Mouse (Mus musculus): ENCODE results near the gene Sparc. TPM values are rescaled to one million over a fixed set of nuclear protein-coding genes. Genes with fewer than 3 reads are reported as not detected.

Gene Sparc
- polyA plus RNA-seq, 1 experiment from 2014 or later: 814 TPM

DNA sequence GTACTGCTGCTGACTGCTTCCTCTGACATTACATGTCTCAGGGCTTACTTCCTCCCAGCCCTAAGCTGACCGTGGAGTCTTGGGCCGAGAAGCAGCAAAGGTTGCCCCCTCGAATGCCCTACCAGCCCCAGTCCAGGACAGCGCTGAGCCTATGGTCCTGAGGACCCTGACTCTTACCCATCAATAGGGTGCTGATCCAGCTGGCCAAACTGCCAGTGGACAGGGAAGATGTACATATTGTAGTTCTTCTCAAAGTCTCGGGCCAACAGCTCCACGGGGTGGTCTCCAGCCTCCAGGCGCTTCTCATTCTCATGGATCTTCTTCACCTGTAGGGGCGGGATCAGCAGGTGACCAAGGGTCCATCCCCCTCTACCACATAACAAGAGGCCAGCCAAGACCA is 24.6 kb downstream of the Sparc start:
- H3K4me3 ChIP-seq: no peak overlapping the region
- H3K36me3 ChIP-seq: peaks cover 81% of the 10 kb centered on the region
- no peaks in the 10 kb centered on the region for H3K9me3 ChIP-seq
- no peak overlapping the region for H3K4me2 ChIP-seq (replicated peaks)
- no peak overlapping the region for H3K9ac ChIP-seq
- no peak overlapping the region for H3K27ac ChIP-seq
- 93% methylated on average over 8 of the region's 8 CpGs for WGBS
- no peaks in the 10 kb centered on the region for H3K27me3 ChIP-seq
- no peak for ATAC-seq (ENCODE audit: insufficient number of reproducible peaks, insufficient read depth, low FRiP score, low TSS enrichment)
- no peaks in the 10 kb centered on the region for H3K4me1 ChIP-seq

DNA sequence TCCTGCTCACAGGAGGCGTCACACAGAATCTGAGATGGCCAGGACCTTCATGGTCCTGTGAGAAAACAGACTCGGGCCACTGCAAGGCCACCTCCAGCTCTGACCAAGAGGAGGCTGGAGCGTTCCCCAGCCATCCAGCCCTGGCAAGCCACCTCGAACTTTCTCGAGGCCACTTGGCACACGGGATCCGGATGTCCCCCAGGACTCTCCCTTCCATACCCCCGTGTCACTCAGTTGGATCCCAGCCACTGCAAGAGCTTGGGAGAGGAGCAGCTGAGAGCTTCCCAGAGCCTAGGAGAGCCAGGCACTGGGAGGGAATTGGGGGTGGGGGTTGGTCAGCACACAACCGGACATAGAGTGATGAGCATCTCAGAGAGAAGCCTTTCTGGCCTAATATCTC is 25.5 kb downstream of the Sparc start:
- Histone ChIP-seq H3K36me3 (peaks cover 72% of the 10 kb centered on the region), H3K4me1 (no peaks in the 10 kb centered on the region), H3K4me2 (replicated peaks) (no peak overlapping the region), H3K27ac (no peak overlapping the region), H3K9ac (no peak overlapping the region), H3K27me3 (no peaks in the 10 kb centered on the region), H3K4me3 (no peak overlapping the region), H3K9me3 (no peaks in the 10 kb centered on the region)
- WGBS: 86% methylated on average over 9 of the region's 9 CpGs
- no peak for ATAC-seq (ENCODE audit: insufficient number of reproducible peaks, insufficient read depth, low FRiP score, low TSS enrichment)

DNA sequence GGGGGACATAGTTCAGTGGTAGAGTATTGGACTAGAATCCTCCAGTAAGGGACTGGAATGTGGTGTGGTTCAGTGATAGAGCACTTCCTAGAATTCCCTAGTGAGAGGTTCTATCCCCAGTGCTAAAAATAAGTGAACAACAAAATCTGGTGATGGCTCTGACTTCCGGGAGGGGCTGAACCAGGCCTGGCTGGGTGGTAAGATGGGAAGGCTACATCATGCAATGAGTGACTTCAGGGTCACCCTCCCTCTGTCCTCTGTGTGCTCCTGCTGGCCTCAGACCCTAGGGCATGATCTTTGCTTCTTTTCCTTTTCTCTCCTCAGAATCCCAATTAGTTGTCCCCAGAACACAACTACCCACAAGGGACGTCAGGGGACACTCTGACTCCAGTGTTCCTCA is 25.9 kb downstream of the Sparc start:
- Histone ChIP-seq H3K9me3 (no peaks in the 10 kb centered on the region), H3K9ac (no peak overlapping the region), H3K36me3 (peaks cover 67% of the 10 kb centered on the region), H3K27ac (no peak overlapping the region), H3K4me1 (no peaks in the 10 kb centered on the region), H3K4me3 (no peak overlapping the region), H3K4me2 (replicated peaks) (no peak overlapping the region), H3K27me3 (no peaks in the 10 kb centered on the region)
- 82% methylated on average over 2 of the region's 2 CpGs for WGBS
- ATAC-seq (ENCODE audit: insufficient number of reproducible peaks, insufficient read depth, low FRiP score, low TSS enrichment): no peak; the same call in 1 of the 2 replicates

DNA sequence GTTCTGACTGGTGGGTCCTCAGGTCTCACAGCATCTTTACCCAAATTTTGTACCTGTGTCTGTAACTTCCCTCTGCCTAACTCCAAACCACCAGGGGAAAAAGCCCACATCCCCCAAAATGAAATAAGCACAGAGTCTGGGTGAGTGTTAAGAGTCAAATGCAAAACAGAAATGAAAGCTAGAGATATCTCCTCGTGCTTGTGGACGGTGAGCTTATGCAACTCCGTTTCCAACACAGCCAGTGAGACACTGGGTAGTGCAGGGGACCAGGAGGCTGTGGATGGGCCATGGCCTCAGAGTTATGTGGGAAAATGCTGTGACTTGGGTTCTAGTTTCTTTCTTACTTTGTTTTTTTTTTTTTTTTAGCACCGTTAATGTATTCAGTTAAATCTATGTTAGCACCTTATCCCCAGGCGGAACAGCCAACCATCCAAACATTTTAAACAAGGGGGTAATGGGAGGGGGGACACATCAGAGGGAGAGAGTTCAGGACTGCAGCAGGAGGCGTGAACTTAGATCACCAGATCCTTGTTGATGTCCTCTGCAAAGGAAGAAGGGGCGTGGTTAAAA is 27.8 kb downstream of the Sparc start:
- H3K9me3 ChIP-seq: no peaks in the 10 kb centered on the region

DNA sequence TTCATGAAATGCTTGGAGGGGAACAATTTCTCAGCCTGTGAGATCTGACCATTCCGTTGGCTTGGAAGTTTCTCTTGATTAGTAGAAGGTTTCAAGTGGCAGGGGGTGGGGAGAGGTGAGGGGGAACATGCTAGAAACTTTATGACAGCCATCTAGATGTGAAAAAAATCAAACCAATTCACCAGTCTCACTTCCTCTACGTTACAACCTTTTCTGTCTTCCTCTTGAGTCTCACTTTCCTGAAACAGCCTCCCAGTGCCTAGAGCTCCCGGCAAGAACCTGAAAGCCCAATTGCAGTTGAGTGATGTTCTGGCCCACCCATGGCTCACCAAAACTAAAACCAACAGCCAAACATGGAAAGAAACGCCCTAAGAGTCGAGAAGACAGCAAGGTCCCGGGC is 28.4 kb downstream of the Sparc start:
- Histone ChIP-seq H3K27ac (no peak overlapping the region), H3K9ac (no peak overlapping the region), H3K27me3 (no peaks in the 10 kb centered on the region), H3K4me3 (no peak overlapping the region), H3K4me1 (no peaks in the 10 kb centered on the region), H3K9me3 (no peaks in the 10 kb centered on the region), H3K4me2 (replicated peaks) (no peak overlapping the region), H3K36me3 (peaks cover 46% of the 10 kb centered on the region)
- no peak for ATAC-seq (ENCODE audit: insufficient number of reproducible peaks, insufficient read depth, low FRiP score, low TSS enrichment)
- WGBS: 70% methylated on average over 6 of the region's 6 CpGs

More for the DNA sequence above, 27.8 kb downstream of the Sparc start:
- Histone ChIP-seq H3K4me2 (replicated peaks) (no peak overlapping the region), H3K4me1 (no peaks in the 10 kb centered on the region), H3K27me3 (no peaks in the 10 kb centered on the region), H3K27ac (no peak overlapping the region), H3K4me3 (no peak overlapping the region), H3K9ac (no peak overlapping the region), H3K36me3 (peaks cover 51% of the 10 kb centered on the region)
- WGBS: 83% methylated on average over 7 of the region's 7 CpGs
- ATAC-seq (ENCODE audit: insufficient number of reproducible peaks, insufficient read depth, low FRiP score, low TSS enrichment): no peak

DNA sequence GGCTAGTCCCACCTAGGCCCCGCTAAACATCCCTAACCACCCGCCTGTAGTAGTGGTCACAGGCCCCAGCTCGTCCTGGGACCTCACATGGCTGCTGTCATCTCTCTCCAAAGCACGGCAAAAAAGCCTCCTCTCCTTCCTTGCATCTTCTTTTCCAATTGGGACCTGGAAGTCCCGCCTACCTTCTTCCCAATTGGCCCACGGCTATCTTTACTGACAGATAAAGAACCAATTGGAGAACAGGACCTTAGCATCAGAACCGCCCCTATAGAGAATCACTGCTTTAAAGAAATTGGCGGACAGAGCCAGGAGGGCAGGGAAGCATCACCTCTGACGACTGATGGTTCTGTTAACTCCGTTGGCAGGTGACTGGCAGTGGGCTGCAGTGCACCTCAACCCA is 30.5 kb downstream of the Sparc start:
- 21% methylated on average over 10 of the region's 10 CpGs for WGBS
- Histone ChIP-seq H3K36me3 (peaks cover 24% of the 10 kb centered on the region), H3K27me3 (no peaks in the 10 kb centered on the region), H3K27ac (no peak overlapping the region), H3K9ac (no peak overlapping the region), H3K4me3 (no peak overlapping the region), H3K9me3 (no peaks in the 10 kb centered on the region), H3K4me1 (no peaks in the 10 kb centered on the region), H3K4me2 (replicated peaks) (0 out of 2 replicates have a peak overlapping the region, but pooled peaks have one; percentile 8)
- ATAC-seq (ENCODE audit: insufficient number of reproducible peaks, insufficient read depth, low FRiP score, low TSS enrichment): no peak

DNA sequence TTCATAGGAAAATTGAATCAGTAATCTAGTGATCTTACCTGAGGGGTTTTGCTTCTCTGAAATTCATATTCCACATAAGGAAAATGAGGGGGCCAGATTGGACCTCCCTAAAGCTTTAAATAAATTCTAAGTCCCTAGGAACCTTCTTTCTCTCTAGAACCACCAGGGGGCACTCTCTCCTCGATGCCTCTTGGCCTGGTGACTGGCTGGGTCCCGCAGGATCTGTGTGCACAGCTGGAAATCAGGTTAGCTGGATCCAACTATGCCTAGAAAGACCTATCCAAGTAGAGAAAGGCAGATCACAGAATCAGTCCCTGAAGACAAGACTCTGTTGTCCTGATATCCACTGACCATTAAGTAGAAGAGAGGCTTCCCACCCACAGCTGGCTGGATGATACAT is 33.2 kb downstream of the Sparc start:
- ATAC-seq (ENCODE audit: insufficient number of reproducible peaks, insufficient read depth, low FRiP score, low TSS enrichment): no peak
- Histone ChIP-seq H3K9me3 (no peaks in the 10 kb centered on the region), H3K27ac (no peak overlapping the region), H3K27me3 (no peaks in the 10 kb centered on the region), H3K9ac (no peak overlapping the region), H3K4me2 (replicated peaks) (no peak overlapping the region), H3K4me3 (no peak overlapping the region), H3K36me3 (peaks cover 4% of the 10 kb centered on the region), H3K4me1 (peaks cover 3% of the 10 kb centered on the region; the same call in 1 of the 2 replicates)
- WGBS: 0% methylated on average over 2 of the region's 2 CpGs

DNA sequence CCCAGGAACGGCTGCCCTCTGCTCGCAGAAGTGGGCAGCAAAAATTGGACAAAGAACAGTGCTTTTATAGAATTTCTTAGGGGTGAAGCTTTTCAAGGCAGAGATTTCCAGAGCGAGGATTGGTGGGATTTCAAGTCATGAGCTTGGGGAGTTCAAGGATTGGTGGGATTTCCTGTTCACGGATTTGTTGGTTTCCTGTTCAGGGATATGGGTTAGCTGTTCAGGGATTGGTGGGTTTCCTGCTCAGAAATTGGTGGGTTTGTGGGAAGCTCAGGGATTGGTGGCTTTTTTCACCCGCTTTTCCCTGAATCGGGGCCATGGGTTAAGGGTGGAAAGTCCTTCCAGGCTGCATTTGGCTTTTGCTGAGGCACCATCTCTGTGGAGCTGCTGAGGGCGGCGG is 35.4 kb downstream of the Sparc start:
- no peak overlapping the region for H3K9ac ChIP-seq
- no peaks in the 10 kb centered on the region for H3K27me3 ChIP-seq
- H3K27ac ChIP-seq: no peak overlapping the region
- 0 out of 2 replicates have a peak overlapping the region, but pooled peaks have one; percentile 20 for H3K4me2 ChIP-seq (replicated peaks)
- ATAC-seq (ENCODE audit: insufficient number of reproducible peaks, insufficient read depth, low FRiP score, low TSS enrichment): no peak
- 61% methylated on average over 8 of the region's 8 CpGs for WGBS
- no peaks in the 10 kb centered on the region for H3K9me3 ChIP-seq
- H3K36me3 ChIP-seq: no peaks in the 10 kb centered on the region
- peaks cover 6% of the 10 kb centered on the region; the same call in 1 of the 2 replicates for H3K4me1 ChIP-seq
- H3K4me3 ChIP-seq: no peak overlapping the region

DNA sequence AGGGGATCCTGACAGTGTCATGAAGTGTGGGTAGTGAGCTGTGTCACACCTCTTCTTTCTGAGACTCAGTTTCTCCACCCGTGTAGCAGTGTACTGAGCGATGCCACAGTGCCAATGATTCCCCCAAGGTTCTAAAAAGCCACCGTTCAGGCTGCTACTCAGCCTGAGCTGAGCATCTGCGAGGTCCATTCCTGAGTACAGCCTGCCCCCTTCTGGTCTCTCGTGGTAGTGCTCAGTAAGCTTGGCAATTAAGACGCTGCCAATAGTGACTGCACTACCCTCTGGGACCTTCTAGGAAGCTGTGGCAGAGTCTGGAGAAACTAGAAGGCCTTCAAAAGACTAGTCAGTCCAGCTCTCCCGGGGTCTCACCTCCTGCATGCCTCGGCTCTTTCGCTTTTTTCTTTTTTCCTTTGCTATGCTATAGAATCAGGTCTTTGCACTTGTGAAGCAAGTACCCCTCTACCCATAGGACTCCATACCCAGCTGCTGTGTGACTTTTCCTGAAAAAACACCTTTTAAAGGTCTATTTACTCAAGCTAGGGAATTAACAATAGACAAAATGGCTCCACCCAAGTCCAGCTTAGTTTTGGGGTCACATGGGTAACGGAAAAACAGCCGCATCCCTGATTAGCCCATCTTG is 36.4 kb downstream of the Sparc start:
- peaks cover 7% of the 10 kb centered on the region; the same call in 1 of the 2 replicates for H3K4me1 ChIP-seq
- no peak overlapping the region for H3K4me2 ChIP-seq (replicated peaks)
- H3K9me3 ChIP-seq: no peaks in the 10 kb centered on the region
- no peak overlapping the region for H3K27ac ChIP-seq
- no peak overlapping the region for H3K4me3 ChIP-seq
- H3K36me3 ChIP-seq: no peaks in the 10 kb centered on the region
- 16% methylated on average over 11 of the region's 11 CpGs for WGBS
- H3K9ac ChIP-seq: no peak overlapping the region
- no peaks in the 10 kb centered on the region for H3K27me3 ChIP-seq
- ATAC-seq (ENCODE audit: insufficient number of reproducible peaks, insufficient read depth, low FRiP score, low TSS enrichment): peak; percentile 58; the same call in 1 of the 2 replicates

DNA sequence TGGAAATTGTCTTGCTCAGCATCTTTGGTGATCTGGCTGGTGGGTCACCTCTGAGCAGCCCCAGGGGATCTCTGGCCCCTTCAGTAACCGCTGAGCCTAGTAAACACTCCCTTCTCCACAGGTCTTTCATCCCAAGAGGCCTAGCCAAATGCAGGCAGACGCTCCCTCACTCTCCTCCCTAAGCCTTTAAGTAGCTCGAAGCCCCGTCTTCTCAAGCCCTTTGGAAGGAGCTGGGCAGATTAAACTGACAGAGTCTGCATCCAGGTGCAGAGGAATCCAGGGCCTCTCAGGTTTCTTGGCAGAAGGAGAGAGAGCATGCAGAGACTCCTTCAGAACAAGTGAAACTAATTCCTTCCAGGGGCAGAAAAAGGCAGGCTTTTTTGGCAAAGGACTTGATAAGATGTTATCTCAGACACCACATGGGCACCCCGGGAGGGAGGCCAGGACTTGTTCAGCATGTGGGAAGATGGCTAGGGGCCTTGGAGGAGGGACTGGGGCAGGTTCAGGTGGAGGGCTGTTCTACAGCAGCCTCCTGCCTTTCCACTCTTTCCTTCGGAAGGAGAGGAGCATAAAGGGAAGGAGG is 39.4 kb downstream of the Sparc start:
- H3K9me3 ChIP-seq: no peaks in the 10 kb centered on the region
- H3K27ac ChIP-seq: peak overlapping the region; percentile 19; the same call in 1 of the 2 replicates
- WGBS: 20% methylated on average over 6 of the region's 6 CpGs
- no peak for ATAC-seq (ENCODE audit: insufficient number of reproducible peaks, insufficient read depth, low FRiP score, low TSS enrichment)
- no peak overlapping the region for H3K4me3 ChIP-seq
- no peaks in the 10 kb centered on the region for H3K36me3 ChIP-seq
- H3K27me3 ChIP-seq: no peaks in the 10 kb centered on the region
- H3K9ac ChIP-seq: no peak overlapping the region
- peaks cover 12% of the 10 kb centered on the region; the same call in 1 of the 2 replicates for H3K4me1 ChIP-seq
- H3K4me2 ChIP-seq (replicated peaks): no peak overlapping the region

DNA sequence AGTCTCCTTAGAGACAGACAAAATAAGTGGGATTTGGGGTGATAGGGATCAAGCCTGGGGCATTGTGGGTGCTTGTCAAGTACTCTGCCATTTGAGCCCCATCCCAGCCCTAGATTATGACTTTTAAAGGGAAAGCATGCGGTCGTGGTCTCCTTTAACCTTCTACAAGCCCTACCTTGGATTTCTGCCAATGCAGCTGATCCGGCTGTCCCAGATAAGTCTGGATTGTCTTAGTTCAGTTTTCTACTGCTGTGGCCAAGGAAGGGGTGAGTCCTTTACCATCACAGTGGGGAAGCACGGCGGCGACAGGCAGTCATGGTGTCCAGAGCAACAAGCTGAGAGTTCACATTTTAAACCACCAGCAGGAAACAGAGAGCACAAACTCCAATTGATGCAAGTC is 42.1 kb downstream of the Sparc start:
- no peaks in the 10 kb centered on the region for H3K27me3 ChIP-seq
- H3K4me2 ChIP-seq (replicated peaks): no peak overlapping the region
- peaks cover 13% of the 10 kb centered on the region; the same call in 1 of the 2 replicates for H3K4me1 ChIP-seq
- WGBS: 51% methylated on average over 6 of the region's 6 CpGs
- H3K4me3 ChIP-seq: no peak overlapping the region
- H3K36me3 ChIP-seq: no peaks in the 10 kb centered on the region
- no peak overlapping the region for H3K27ac ChIP-seq
- no peaks in the 10 kb centered on the region for H3K9me3 ChIP-seq
- ATAC-seq (ENCODE audit: insufficient number of reproducible peaks, insufficient read depth, low FRiP score, low TSS enrichment): no peak
- no peak overlapping the region for H3K9ac ChIP-seq

DNA sequence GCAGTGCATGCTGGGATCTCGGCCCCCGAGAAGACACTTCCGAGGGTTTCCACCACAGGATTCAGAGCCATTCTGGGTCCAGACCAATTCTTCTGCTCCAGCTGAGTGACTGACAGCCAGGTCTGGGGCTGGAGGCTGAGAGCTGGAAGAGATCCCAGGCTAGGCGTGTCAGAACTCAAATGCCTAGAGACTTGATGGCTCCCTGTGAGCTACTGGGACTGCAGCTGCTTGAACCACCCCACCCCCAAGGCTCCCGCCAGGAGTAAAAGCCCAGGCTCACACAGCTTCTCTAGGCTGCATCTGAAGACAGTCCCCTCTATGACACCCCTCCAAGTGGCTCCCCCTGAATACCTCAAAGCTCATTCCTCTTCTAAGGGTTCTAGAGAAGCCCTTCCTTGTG is 44.6 kb downstream of the Sparc start:
- no peak overlapping the region for H3K27ac ChIP-seq
- H3K36me3 ChIP-seq: no peaks in the 10 kb centered on the region
- H3K27me3 ChIP-seq: no peaks in the 10 kb centered on the region
- peak; percentile 38; the same call in 1 of the 2 replicates for ATAC-seq (ENCODE audit: insufficient number of reproducible peaks, insufficient read depth, low FRiP score, low TSS enrichment)
- no peaks in the 10 kb centered on the region for H3K9me3 ChIP-seq
- H3K4me2 ChIP-seq (replicated peaks): no peak overlapping the region
- no peak overlapping the region for H3K9ac ChIP-seq
- 58% methylated on average over 5 of the region's 5 CpGs for WGBS
- no peak overlapping the region for H3K4me3 ChIP-seq
- peaks cover 10% of the 10 kb centered on the region; the same call in 1 of the 2 replicates for H3K4me1 ChIP-seq

All from embryonic facial prominence, embryonic 12.5 days (tissue).